In genomic region chr3:27205514-27206220, GRCm38 (mm10) we compare ENCODE assay signal across 13 mouse cellular contexts. TPM values are rescaled to one million over a fixed set of nuclear protein-coding genes. Genes with fewer than 3 reads are reported as not detected.
DNase-seq lines count a peak whose midpoint lies in the region; ATAC-seq and TF ChIP-seq lines count a peak whose summit lies in the region.
"Had no signal": no experiment of that assay in that cellular context is flagged by ENCODE, and none has a peak within 500 bp of the region (broad histone marks: within the 10 kb centered on the region; RNA-seq: fewer than 3 reads in every experiment).

No protein-coding gene starts in this region.

- H3K9me3 ChIP-seq in intestine, embryonic 14.5 days (ENCODE audit: control insufficient read depth, low read length): no peaks in the 10 kb centered on the region
- H3K9me3 ChIP-seq in intestine, postnatal 0 days (ENCODE audit: control insufficient read depth): no peaks in the 10 kb centered on the region
- no peaks in the 10 kb centered on the region for H3K9me3 ChIP-seq in lung, postnatal 0 days (ENCODE audit: low read length)
- no peaks in the 10 kb centered on the region for H3K9me3 ChIP-seq in stomach, embryonic 15.5 days
- H3K9me3 ChIP-seq: liver, embryonic 13.5 days had no signal

- no peak for DNase-seq in frontal cortex, postnatal 10 days (ENCODE audit: low spot score in 2 of 2)
- DNase-seq in intestine, embryonic 14.5 days (ENCODE audit: low spot score): no peak
- no peak for DNase-seq in lung, postnatal 0 days (ENCODE audit: low spot score)
- no peak for DNase-seq in lung, postnatal 36 days
- no peak for DNase-seq in adrenal gland, adult 2 months
- DNase-seq: cerebellum, adult 9-11 months; liver, embryonic 13.5 days; thymus, postnatal 25 days had no signal

- no peak overlapping the region for H3K4me2 ChIP-seq in intestine, embryonic 14.5 days (ENCODE audit: low read length)
- H3K4me2 ChIP-seq in intestine, postnatal 0 days (replicated peaks; ENCODE audit: low read depth): no peak overlapping the region
- H3K4me2 ChIP-seq in lung, postnatal 0 days (replicated peaks; ENCODE audit: low read depth, low read length): no peak overlapping the region
- no peak overlapping the region for H3K4me2 ChIP-seq in stomach, embryonic 15.5 days
- H3K4me2 ChIP-seq: liver, embryonic 13.5 days; midbrain, embryonic 11.5 days had no signal

- no peaks in the 10 kb centered on the region; the same call in 1 of the 2 replicates for H3K4me1 ChIP-seq in intestine, embryonic 14.5 days (replicated peaks; ENCODE audit: control insufficient read depth, insufficient read depth, low read length)
- no peaks in the 10 kb centered on the region; the same call in 1 of the 2 replicates for H3K4me1 ChIP-seq in intestine, postnatal 0 days (replicated peaks; ENCODE audit: control insufficient read depth, insufficient read depth, low read length)
- no peaks in the 10 kb centered on the region; the same call in 1 of the 2 replicates for H3K4me1 ChIP-seq in lung, postnatal 0 days (ENCODE audit: insufficient read depth, low read depth, low read length)
- peaks cover 12% of the 10 kb centered on the region; the same call in 1 of the 2 replicates for H3K4me1 ChIP-seq in stomach, embryonic 15.5 days

- peak overlapping the region; percentile 62 for H3K27ac ChIP-seq in intestine, embryonic 14.5 days (ENCODE audit: low read depth)
- no peak overlapping the region for H3K27ac ChIP-seq in intestine, postnatal 0 days (ENCODE audit: low read depth, low read length)
- H3K27ac ChIP-seq in lung, postnatal 0 days (ENCODE audit: low read length): 0 out of 2 replicates have a peak overlapping the region, but pooled peaks have one; percentile 26
- H3K27ac ChIP-seq in stomach, embryonic 15.5 days: peak overlapping the region; percentile 69
- H3K27ac ChIP-seq: liver, embryonic 13.5 days had no signal

- no peaks in the 10 kb centered on the region for H3K27me3 ChIP-seq in intestine, embryonic 14.5 days (replicated peaks; ENCODE audit: control insufficient read depth, insufficient read depth, low read length)
- H3K27me3 ChIP-seq in intestine, postnatal 0 days (replicated peaks; ENCODE audit: control insufficient read depth, insufficient read depth, low read length): no peaks in the 10 kb centered on the region
- no peaks in the 10 kb centered on the region for H3K27me3 ChIP-seq in lung, postnatal 0 days (replicated peaks; ENCODE audit: insufficient read depth, low read length)
- H3K27me3 ChIP-seq in stomach, embryonic 15.5 days (replicated peaks): no peaks in the 10 kb centered on the region
- H3K27me3 ChIP-seq: liver, embryonic 13.5 days had no signal

- ATAC-seq in frontal cortex, adult (ENCODE audit: low TSS enrichment): 0 out of 2 replicates have a peak, but pooled peaks have one; percentile 1
- ATAC-seq in intestine, embryonic 14.5 days (replicated peaks; ENCODE audit: low FRiP score, low TSS enrichment, low read depth): 0 out of 2 replicates have a peak, but pooled peaks have one; percentile 12
- no peak for ATAC-seq in intestine, postnatal 0 days
- ATAC-seq in lung, postnatal 0 days: peak; percentile 53
- ATAC-seq in stomach, embryonic 15.5 days (ENCODE audit: insufficient read depth, low FRiP score, low read depth): peak; percentile 38; the same call in 1 of the 2 replicates
- ATAC-seq: activated CD4-positive, CD25-positive, alpha-beta regulatory T cell, adult 4 months had no signal

- TF ChIP-seq CTCF in intestine, postnatal 0 days (IDR thresholded peaks at IDR 0.05; ENCODE audit: low read depth): no peak
- TF ChIP-seq CTCF in lung, postnatal 0 days (IDR thresholded peaks at IDR 0.05): no peak

- no peaks in the 10 kb centered on the region for H3K36me3 ChIP-seq in intestine, embryonic 14.5 days (ENCODE audit: control insufficient read depth, insufficient read depth, low read length)
- no peaks in the 10 kb centered on the region for H3K36me3 ChIP-seq in intestine, postnatal 0 days (ENCODE audit: control insufficient read depth, insufficient read depth)
- H3K36me3 ChIP-seq in lung, postnatal 0 days (ENCODE audit: insufficient read depth, low read length): no peaks in the 10 kb centered on the region
- no peaks in the 10 kb centered on the region for H3K36me3 ChIP-seq in stomach, embryonic 15.5 days
- H3K36me3 ChIP-seq: liver, embryonic 13.5 days had no signal

- H3K4me3 ChIP-seq in intestine, embryonic 14.5 days (ENCODE audit: low read depth, low read length): no peak overlapping the region
- no peak overlapping the region for H3K4me3 ChIP-seq in intestine, postnatal 0 days (ENCODE audit: low read depth, low read length)
- H3K4me3 ChIP-seq in lung, postnatal 0 days (ENCODE audit: low read depth, low read length): no peak overlapping the region
- H3K4me3 ChIP-seq in stomach, embryonic 15.5 days (replicated peaks): no peak overlapping the region
- H3K4me3 ChIP-seq: liver, embryonic 13.5 days had no signal

- 59% methylated on average over 9 of the region's 9 CpGs for WGBS in intestine, embryonic 14.5 days
- 69% methylated on average over 9 of the region's 9 CpGs for WGBS in intestine, postnatal 0 days
- 59% methylated on average over 9 of the region's 9 CpGs for WGBS in lung, postnatal 0 days
- 62% methylated on average over 9 of the region's 9 CpGs for WGBS in stomach, embryonic 15.5 days

- no peak for TF ChIP-seq EP300 in lung, postnatal 0 days (IDR thresholded peaks at IDR 0.05)

- H3K9ac ChIP-seq in intestine, embryonic 14.5 days (ENCODE audit: low read length): no peak overlapping the region
- H3K9ac ChIP-seq in intestine, postnatal 0 days (ENCODE audit: low read depth, low read length): no peak overlapping the region
- no peak overlapping the region for H3K9ac ChIP-seq in lung, postnatal 0 days (replicated peaks; ENCODE audit: low read depth)
- H3K9ac ChIP-seq in stomach, embryonic 15.5 days: no peak overlapping the region
- H3K9ac ChIP-seq: liver, embryonic 13.5 days had no signal

RNA-seq across cellular contexts. Expression of gene Nceh1, which starts 22.9 kb away (rescaled TPM):
- 6.5 and 7.6 TPM in 2 replicates for polyA plus RNA-seq in intestine, embryonic 14.5 days (2014; fragmentation: Nextera tagmentation; extraction: Ambion mirVana)
- 12.6 and 15.0 TPM in 2 replicates for polyA plus RNA-seq in intestine, postnatal 0 days (2015; fragmentation: Nextera tagmentation; extraction: Ambion mirVana)
- 52.2 and 55.6 TPM in 2 replicates for polyA plus RNA-seq in lung, postnatal 0 days (2015; fragmentation: Nextera tagmentation; extraction: Ambion mirVana)
- polyA plus RNA-seq in stomach, embryonic 15.5 days (2015; fragmentation: Nextera tagmentation; extraction: Ambion mirVana): 8.3 and 9.4 TPM in 2 replicates
- 100 to 1,000 TPM; 138 to 247 TPM for total RNA-seq in adrenal gland, adult 2 months (2021)
- 314 and 323 TPM in 2 replicates for polyA plus RNA-seq in adrenal gland, adult 2 months (2012; rRNA removed)

RNA-seq across cellular contexts. Expression of gene Ect2, which starts 52.0 kb away (rescaled TPM):
- 55.9 and 66.2 TPM in 2 replicates for polyA plus RNA-seq in intestine, embryonic 14.5 days (2014; fragmentation: Nextera tagmentation; extraction: Ambion mirVana)
- polyA plus RNA-seq in intestine, postnatal 0 days (2015; fragmentation: Nextera tagmentation; extraction: Ambion mirVana): 8.4 and 9.1 TPM in 2 replicates
- 4.6 and 6.7 TPM in 2 replicates for polyA plus RNA-seq in lung, postnatal 0 days (2015; fragmentation: Nextera tagmentation; extraction: Ambion mirVana)
- 43.5 and 46.2 TPM in 2 replicates for polyA plus RNA-seq in stomach, embryonic 15.5 days (2015; fragmentation: Nextera tagmentation; extraction: Ambion mirVana)
- total RNA-seq in adrenal gland, adult 2 months (2021): 1 to 10 TPM; 2.2 to 4.2 TPM
- 0.30 and 0.82 TPM in 2 replicates for polyA plus RNA-seq in adrenal gland, adult 2 months (2012; rRNA removed)
